Mouse (Mus musculus) liver, postnatal 0 days (tissue): ENCODE data around the gene Taf1d. TPM values are rescaled to one million over a fixed set of nuclear protein-coding genes. Genes with fewer than 3 reads are reported as not detected.
"Not testable (repeated sequence)": the region's sequence is repeated elsewhere in the genome, so short reads cannot be mapped to it uniquely, and the experiment has no call there.

Source experiments
- ATAC-seq: fragments of 200-750 bp; cut with Nextera tagmentation; 2 replicates; pipeline ENCODE4 v1.8.0; 2017; ENCODE audit warnings: mild to moderate bottlenecking, moderate library complexity
- DNase-seq: peaks from one replicate; pipeline ENCODE4 v3.0.0-alpha.2; 2016
- H3K27ac ChIP-seq: fragments of 300-500 bp; sonication (generic); 2 replicates; pipeline ENCODE4 v1.5.1; 2014; ENCODE audit warnings: antibody characterized with exemption, moderate library complexity, mild to moderate bottlenecking, low read depth
- H3K27me3 ChIP-seq: fragments of 300-500 bp; sonication (generic); 2 replicates; pipeline ENCODE4 v1.6.1; 2014; ENCODE audit warnings: low read length, control low read depth, mixed read lengths; ENCODE audit not compliant: insufficient read depth
- H3K36me3 ChIP-seq: fragments of 300-500 bp; sonication (generic); replicated peaks from 2 replicates; pipeline ENCODE4 v1.6.1; 2014; ENCODE audit warnings: mild to moderate bottlenecking, control low read depth, low read length, moderate library complexity, mixed read lengths; ENCODE audit not compliant: insufficient read depth
- H3K4me1 ChIP-seq: fragments of 300-500 bp; sonication (generic); 2 replicates; pipeline ENCODE4 v1.6.1; 2014; ENCODE audit warnings: antibody characterized with exemption, mild to moderate bottlenecking, control low read depth; ENCODE audit not compliant: insufficient read depth
- H3K4me2 ChIP-seq: fragments of 300-500 bp; sonication (generic); 2 replicates; pipeline ENCODE4 v1.6.1; 2014; ENCODE audit warnings: low read depth, mild to moderate bottlenecking, low read length, moderate library complexity, mixed read lengths
- H3K4me3 ChIP-seq: fragments of 300-500 bp; sonication (generic); 2 replicates; pipeline ENCODE4 v1.5.1; 2014; ENCODE audit warnings: low read depth, low read length
- H3K9ac ChIP-seq: fragments of 300-500 bp; sonication (generic); replicated peaks from 2 replicates; pipeline ENCODE4 v1.6.1; 2014; ENCODE audit warnings: mild to moderate bottlenecking, moderate library complexity
- H3K9me3 ChIP-seq: fragments of 300-500 bp; sonication (generic); 2 replicates; pipeline ENCODE4 v1.6.1; 2016; ENCODE audit warnings: mild to moderate bottlenecking, control low read depth, low read length, mixed read lengths
- CTCF ChIP-seq: sonication (generic); IDR thresholded peaks from 2 replicates; pipeline ENCODE4 v1.5.1; 2016; ENCODE audit warnings: antibody characterized with exemption, low read depth
- EP300 ChIP-seq: IDR thresholded peaks from 2 replicates; pipeline ENCODE4 v1.6.1; 2016; ENCODE audit warnings: antibody characterized with exemption, low read depth, mild to moderate bottlenecking
- WGBS: fragments of 180-500 bp; shearing (Covaris S2); extraction: QIAGEN DNeasy Blood & Tissue Kit; methylation state at CpG from one replicate; pipeline ENCODE4 v1.1.7; 2014; ENCODE audit not compliant: insufficient replicate concordance; 5-methylcytosine and 5-hydroxymethylcytosine counted together
- polyA plus RNA-seq: library from polyadenylated mRNA; unstranded; fragments of >200 nt; fragmentation: Nextera tagmentation; extraction: Ambion mirVana; gene quantifications from 2 replicates; pipeline ENCODE4 v1.2.1, GENCODE M21; 2015

The Taf1d gene
- polyA plus RNA-seq, 1 experiment from 2014 or later: 31.1 TPM

- H3K9ac ChIP-seq: no peak overlapping the region
- H3K9me3 ChIP-seq: no peaks in the 10 kb centered on the region
- DNase-seq (no peak), ATAC-seq (no peak)
- H3K36me3 ChIP-seq: peaks cover 15% of the 10 kb centered on the region; the same call in 1 of the 2 replicates
- H3K27me3 ChIP-seq: no peaks in the 10 kb centered on the region
- H3K4me1 ChIP-seq: peaks cover 6% of the 10 kb centered on the region; the same call in 1 of the 2 replicates
- H3K4me2 ChIP-seq: no peak overlapping the region
- no peak overlapping the region for H3K4me3 ChIP-seq
- no peak for TF ChIP-seq CTCF
- H3K27ac ChIP-seq: no peak overlapping the region
- WGBS: 68% methylated on average over 3 of the region's 3 CpGs
Observed at GRCm38 (mm10) chr9:15288402-15288801, 17.6 kb upstream of the Taf1d start.

GRCm38 (mm10) chr9:15289251-15289650 lies 16.8 kb upstream of the Taf1d start:
- H3K9me3 ChIP-seq: no peaks in the 10 kb centered on the region
- H3K27me3 ChIP-seq: no peaks in the 10 kb centered on the region
- WGBS: 32% methylated on average over 6 of the region's 6 CpGs
- ATAC-seq (peak; percentile 84), DNase-seq (no peak)
- TF ChIP-seq EP300 (peak; percentile 94), CTCF (no peak)
- no peak overlapping the region for H3K4me3 ChIP-seq
- H3K36me3 ChIP-seq: peaks cover 15% of the 10 kb centered on the region; the same call in 1 of the 2 replicates
- H3K4me2 ChIP-seq: no peak overlapping the region
- no peak overlapping the region for H3K27ac ChIP-seq
- H3K9ac ChIP-seq: no peak overlapping the region
- H3K4me1 ChIP-seq: peaks cover 6% of the 10 kb centered on the region; the same call in 1 of the 2 replicates

GRCm38 (mm10) chr9:15297112-15297511 lies 8.9 kb upstream of the Taf1d start:
- Histone ChIP-seq H3K4me2 (no peak overlapping the region), H3K4me3 (no peak overlapping the region), H3K36me3 (peaks cover 2% of the 10 kb centered on the region; the same call in 1 of the 2 replicates), H3K9me3 (no peaks in the 10 kb centered on the region), H3K27ac (no peak overlapping the region), H3K9ac (no peak overlapping the region), H3K4me1 (0 out of 2 replicates have a peak, but pooled peaks cover 5% of the 10 kb centered on the region), H3K27me3 (no peaks in the 10 kb centered on the region)
- ATAC-seq: no peak
- DNase-seq: no peak
- TF ChIP-seq EP300 (no peak), CTCF (no peak)
- 83% methylated on average over 7 of the region's 7 CpGs for WGBS

GRCm38 (mm10) chr9:15298451-15298850 lies 7.6 kb upstream of the Taf1d start:
- Histone ChIP-seq H3K4me2 (no peak overlapping the region), H3K27ac (no peak overlapping the region), H3K36me3 (peaks cover 2% of the 10 kb centered on the region; the same call in 1 of the 2 replicates), H3K27me3 (no peaks in the 10 kb centered on the region), H3K9me3 (no peaks in the 10 kb centered on the region), H3K9ac (no peak overlapping the region), H3K4me3 (no peak overlapping the region), H3K4me1 (0 out of 2 replicates have a peak, but pooled peaks cover 5% of the 10 kb centered on the region)
- TF ChIP-seq EP300 (no peak), CTCF (no peak)
- no peak for ATAC-seq
- 31% methylated on average over 2 of the region's 2 CpGs for WGBS
- no peak for DNase-seq

GRCm38 (mm10) chr9:15300056-15300455 lies 6.0 kb upstream of the Taf1d start:
- peaks cover 2% of the 10 kb centered on the region; the same call in 1 of the 2 replicates for H3K36me3 ChIP-seq
- no peak overlapping the region for H3K4me3 ChIP-seq
- WGBS: 71% methylated on average over 5 of the region's 5 CpGs
- TF ChIP-seq EP300 (no peak), CTCF (no peak)
- H3K9ac ChIP-seq: no peak overlapping the region
- no peaks in the 10 kb centered on the region for H3K9me3 ChIP-seq
- no peaks in the 10 kb centered on the region for H3K27me3 ChIP-seq
- ATAC-seq (no peak), DNase-seq (no peak)
- H3K4me2 ChIP-seq: no peak overlapping the region
- H3K27ac ChIP-seq: no peak overlapping the region
- 0 out of 2 replicates have a peak, but pooled peaks cover 5% of the 10 kb centered on the region for H3K4me1 ChIP-seq

GRCm38 (mm10) chr9:15301399-15301798 lies 4.6 kb upstream of the Taf1d start:
- ATAC-seq (peak; percentile 57), DNase-seq (peak; percentile 61)
- Histone ChIP-seq H3K9me3 (no peaks in the 10 kb centered on the region), H3K27ac (peak overlapping the region; percentile 82), H3K4me2 (peak overlapping the region; percentile 58), H3K27me3 (no peaks in the 10 kb centered on the region), H3K4me3 (peak overlapping the region; percentile 23), H3K36me3 (peaks cover 2% of the 10 kb centered on the region; the same call in 1 of the 2 replicates), H3K4me1 (0 out of 2 replicates have a peak, but pooled peaks cover 5% of the 10 kb centered on the region), H3K9ac (peak overlapping the region; percentile 35; the same call in 1 of the 2 replicates)
- 20% methylated on average over 6 of the region's 6 CpGs for WGBS
- TF ChIP-seq EP300: peak; percentile 70
- TF ChIP-seq CTCF: no peak

GRCm38 (mm10) chr9:15302006-15302405 lies 4.0 kb upstream of the Taf1d start:
- not testable (repeated sequence) for H3K27me3 ChIP-seq
- 71% methylated on average over 6 of the region's 6 CpGs for WGBS

More at GRCm38 (mm10) chr9:15302006-15302405, 4.0 kb upstream of the Taf1d start:
- H3K36me3 ChIP-seq, H3K9me3 ChIP-seq, H3K4me1 ChIP-seq, DNase-seq, ATAC-seq, H3K4me2 ChIP-seq, H3K4me3 ChIP-seq, H3K9ac ChIP-seq: not testable (repeated sequence)
- peak overlapping the region; percentile 82 for H3K27ac ChIP-seq
- peak; percentile 32 for TF ChIP-seq CTCF
